In the genomic region with DNA sequence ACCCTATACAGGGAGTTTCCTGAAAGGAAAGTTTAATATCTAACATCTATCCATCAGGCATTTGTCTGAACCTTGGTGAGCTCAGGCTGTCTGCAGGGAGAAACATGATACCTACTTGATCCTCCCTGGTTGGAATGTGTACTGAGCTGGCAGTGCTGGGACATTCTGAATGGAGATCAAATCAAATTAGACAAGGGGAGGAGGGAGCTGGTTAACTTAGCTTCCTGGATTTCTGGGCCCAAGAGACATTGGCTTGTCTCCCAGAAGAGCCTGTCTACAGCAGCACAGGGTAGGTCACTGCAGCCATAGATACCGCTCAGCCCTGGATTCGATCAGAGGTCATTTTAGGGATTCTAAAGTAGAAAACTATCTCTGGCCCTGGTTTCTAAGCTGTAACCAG, we compare ENCODE assay signal across 21 mouse cellular contexts. TPM values are rescaled to one million over a fixed set of nuclear protein-coding genes. Genes with fewer than 3 reads are reported as not detected.
DNase-seq lines count a peak whose midpoint lies in the region; ATAC-seq and TF ChIP-seq lines count a peak whose summit lies in the region.
"Had no signal": no experiment of that assay in that cellular context is flagged by ENCODE, and none has a peak within 500 bp of the region (broad histone marks: within the 10 kb centered on the region; RNA-seq: fewer than 3 reads in every experiment).

No protein-coding gene starts in this region.

- 0 out of 2 replicates have a peak, but pooled peaks have one; percentile 6 for ATAC-seq in kidney, embryonic 15.5 days (replicated peaks; ENCODE audit: low FRiP score)
- ATAC-seq in frontal cortex, adult (ENCODE audit: low TSS enrichment) = no peak
- ATAC-seq: liver, postnatal 0 days had no signal

- WGBS in kidney, embryonic 15.5 days = 58% methylated on average over 2 of the region's 2 CpGs

- no peaks in the 10 kb centered on the region for H3K9me3 ChIP-seq in kidney, embryonic 15.5 days (replicated peaks)
- H3K9me3 ChIP-seq: limb, embryonic 15.5 days; midbrain, embryonic 10.5 days had no signal

- no peak for TF ChIP-seq CTCF in embryonic fibroblast, embryonic 13.5 days (IDR thresholded peaks at IDR 0.05; ENCODE audit: borderline replicate concordance, insufficient read depth, low read length)

- H3K4me2 ChIP-seq in kidney, embryonic 15.5 days = no peak overlapping the region
- H3K4me2 ChIP-seq: limb, embryonic 15.5 days had no signal

- peaks cover 14% of the 10 kb centered on the region for H3K4me1 ChIP-seq in kidney, embryonic 15.5 days
- no peaks in the 10 kb centered on the region; the same call in 1 of the 2 replicates for H3K4me1 ChIP-seq in embryonic fibroblast, embryonic 13.5 days (ENCODE audit: control insufficient read depth, insufficient read depth, low read length)

- H3K36me3 ChIP-seq in kidney, embryonic 15.5 days = peaks cover 41% of the 10 kb centered on the region

- peaks cover 32% of the 10 kb centered on the region for H3K27me3 ChIP-seq in kidney, embryonic 15.5 days

- no peak for TF ChIP-seq POLR2A in embryonic fibroblast, embryonic 13.5 days (IDR thresholded peaks at IDR 0.05; ENCODE audit: low read depth, low read length)

- peak overlapping the region; percentile 19; the same call in 1 of the 2 replicates for H3K27ac ChIP-seq in kidney, embryonic 15.5 days
- H3K27ac ChIP-seq in embryonic fibroblast, embryonic 13.5 days (ENCODE audit: insufficient read depth, low read length) = peak overlapping the region; percentile 54; the same call in 1 of the 2 replicates
- H3K27ac ChIP-seq: limb, embryonic 15.5 days; midbrain, embryonic 10.5 days had no signal

- H3K9ac ChIP-seq in kidney, embryonic 15.5 days = no peak overlapping the region
- H3K9ac ChIP-seq: limb, embryonic 15.5 days; liver, postnatal 0 days had no signal

- peak; percentile 90 for DNase-seq in heart, adult 11 months
- DNase-seq in heart, postnatal 4 days = no peak
- no peak for DNase-seq in kidney, postnatal 10 days
- peak; percentile 85 for DNase-seq in Muller cell, postnatal 12 days (ENCODE audit: inconsistent ontology term)
- DNase-seq: adrenal gland, adult 8-10 months; cerebellum, postnatal 25 days; kidney, adult 8-10 months; layer of hippocampus, adult 9-11 months; liver, postnatal 0 days; lung, postnatal 4 days; spleen, adult 18-20 months; thymus, adult 18-20 months had no signal

- no peak overlapping the region for H3K4me3 ChIP-seq in kidney, embryonic 15.5 days (replicated peaks)
- H3K4me3 ChIP-seq in embryonic fibroblast, embryonic 13.5 days (ENCODE audit: insufficient read depth, low read length) = no peak overlapping the region
- H3K4me3 ChIP-seq: limb, embryonic 15.5 days; midbrain, embryonic 10.5 days had no signal

RNA-seq across cellular contexts. Expression of a gene that starts 4.2 kb away (rescaled TPM):
- not detected for total RNA-seq in heart, postnatal 4 days (2021)
- 0.68 and 0.87 TPM in 2 replicates for polyA plus RNA-seq in kidney, embryonic 15.5 days (2015; fragmentation: Nextera tagmentation; extraction: Ambion mirVana)
- 0.32 TPM in 1 of 2 replicates, not detected in the other for polyA plus RNA-seq in embryonic fibroblast, embryonic 13.5 days (2011; ENCODE audit: insufficient read length, low read depth, missing spikeins)

RNA-seq across cellular contexts. Expression of a gene that starts 5.7 kb away (rescaled TPM):
- not detected for total RNA-seq in heart, postnatal 4 days (2021)
- not detected in 2 replicates for polyA plus RNA-seq in kidney, embryonic 15.5 days (2015; fragmentation: Nextera tagmentation; extraction: Ambion mirVana)
- not detected in 2 replicates for polyA plus RNA-seq in embryonic fibroblast, embryonic 13.5 days (2011; ENCODE audit: insufficient read length, low read depth, missing spikeins)
- total RNA-seq: adrenal gland, adult 8-10 months; hematopoietic stem cell, adult 5-6 weeks had no signal
- polyA plus RNA-seq: C2C12; limb, embryonic 15.5 days; liver, postnatal 0 days; midbrain, embryonic 10.5 days; neural tube, embryonic 11.5 days; stomach, embryonic 14.5 days had no signal

RNA-seq across cellular contexts. Expression of a gene that starts 52.7 kb away (rescaled TPM):
- total RNA-seq in heart, postnatal 4 days (2021) = 10 to 100 TPM; 20.9 to 22.0 TPM
- polyA plus RNA-seq in kidney, embryonic 15.5 days (2015; fragmentation: Nextera tagmentation; extraction: Ambion mirVana) = 32.9 and 33.1 TPM in 2 replicates
- polyA plus RNA-seq in embryonic fibroblast, embryonic 13.5 days (2011; ENCODE audit: insufficient read length, low read depth, missing spikeins) = 20.5 and 27.0 TPM in 2 replicates

RNA-seq across cellular contexts. Expression of a gene that starts 52.8 kb away (rescaled TPM):
- total RNA-seq in heart, postnatal 4 days (2021) = 10 to 100 TPM; 23.3 to 25.0 TPM
- polyA plus RNA-seq in kidney, embryonic 15.5 days (2015; fragmentation: Nextera tagmentation; extraction: Ambion mirVana) = 17.7 and 20.4 TPM in 2 replicates
- 2.8 and 3.3 TPM in 2 replicates for polyA plus RNA-seq in embryonic fibroblast, embryonic 13.5 days (2011; ENCODE audit: insufficient read length, low read depth, missing spikeins)

Comparison
In these comparisons a context has a peak if more than half of its experiments do, and no peak if none do; other contexts are left out.
1. DNase-seq: peak in heart, adult 11 months (single experiment) and Muller cell, postnatal 12 days (single experiment); none in heart, postnatal 4 days (single experiment) and kidney, postnatal 10 days (single experiment).